Mouse (Mus musculus) common myeloid progenitor, adult 5-6 weeks (primary cell): ENCODE measurements around the gene Bloc1s1. TPM values are rescaled to one million over a fixed set of nuclear protein-coding genes. Genes with fewer than 3 reads are reported as not detected.

Experiments
- ATAC-seq: replicated peaks from 2 replicates; pipeline ENCODE4 v1.8.0; 2016; ENCODE audit warnings: low read depth, mild to moderate bottlenecking, moderate TSS enrichment, inconsistent platforms; ENCODE audit not compliant: poor library complexity, severe bottlenecking
- total RNA-seq: library from RNA; stranded (forward); fragments of 200-1000, 187-1606 nt; gene quantifications from 2 replicates; pipeline ENCODE4 v1.2.3, GENCODE M21; 2017

The Bloc1s1 gene
- total RNA-seq, 1 experiment from 2014 or later, result 95.3 TPM

DNA sequence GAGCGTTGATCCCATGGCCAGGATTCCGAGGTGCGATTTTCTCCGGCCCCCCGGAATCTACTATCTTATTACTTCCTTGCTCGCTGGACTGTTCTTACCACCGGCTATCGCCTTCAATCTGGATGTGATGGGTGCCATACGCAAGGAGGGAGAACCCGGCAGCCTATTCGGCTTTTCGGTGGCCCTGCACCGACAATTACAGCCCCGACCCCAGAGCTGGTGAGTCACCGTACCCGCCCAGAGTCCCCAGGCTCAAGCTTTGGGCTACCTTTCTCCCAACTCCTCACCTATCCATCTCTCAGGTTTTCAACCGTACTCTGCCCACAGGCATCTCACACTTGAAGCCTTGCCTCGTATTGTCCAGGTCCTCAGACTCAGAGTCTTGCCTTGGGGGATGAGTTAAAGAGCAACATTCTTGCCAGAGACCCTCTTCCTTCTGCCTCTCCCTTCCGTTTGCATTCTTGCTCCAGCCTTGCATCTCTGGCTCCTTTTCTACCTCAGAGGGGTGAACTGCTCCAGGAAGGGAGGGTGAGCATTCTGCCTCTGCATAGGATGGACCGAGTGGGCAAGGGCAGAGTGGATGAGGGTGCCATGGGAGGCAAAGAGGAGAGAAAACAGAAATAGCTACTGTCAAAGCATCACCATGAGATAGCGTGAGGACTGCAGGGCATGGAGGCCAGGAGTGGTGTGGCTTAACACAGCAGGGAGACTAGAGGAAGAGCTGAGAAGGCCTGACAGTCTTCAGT lies 10.3 kb upstream of the Bloc1s1 start:
- ATAC-seq, result peak; percentile 26

DNA sequence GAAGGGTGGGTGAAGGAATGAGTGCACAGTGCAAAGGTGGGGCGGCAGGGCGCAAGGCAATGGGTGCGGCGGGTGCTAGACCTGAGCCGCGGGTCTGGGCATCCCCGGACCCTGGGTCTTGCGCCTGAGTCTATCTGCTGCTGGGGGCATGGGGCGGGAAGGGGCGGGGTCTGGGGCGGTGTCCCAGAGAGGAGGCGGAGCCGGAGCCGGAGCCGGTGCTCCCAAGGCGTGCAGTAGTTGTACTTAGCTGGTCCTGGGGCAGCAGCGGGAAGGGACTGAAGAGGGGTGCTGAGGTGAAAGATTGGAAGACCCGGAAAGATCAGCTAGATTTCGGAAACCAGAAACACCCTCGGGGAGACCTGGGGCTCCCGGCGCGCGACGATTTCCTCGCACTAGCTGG lies 9.7 kb upstream of the Bloc1s1 start, which contains the start of gene Itga7:
Itga7 (plus strand) TSS at position 245 of the 400 bp plus-strand sequence.
- ATAC-seq, result peak; percentile 60

DNA sequence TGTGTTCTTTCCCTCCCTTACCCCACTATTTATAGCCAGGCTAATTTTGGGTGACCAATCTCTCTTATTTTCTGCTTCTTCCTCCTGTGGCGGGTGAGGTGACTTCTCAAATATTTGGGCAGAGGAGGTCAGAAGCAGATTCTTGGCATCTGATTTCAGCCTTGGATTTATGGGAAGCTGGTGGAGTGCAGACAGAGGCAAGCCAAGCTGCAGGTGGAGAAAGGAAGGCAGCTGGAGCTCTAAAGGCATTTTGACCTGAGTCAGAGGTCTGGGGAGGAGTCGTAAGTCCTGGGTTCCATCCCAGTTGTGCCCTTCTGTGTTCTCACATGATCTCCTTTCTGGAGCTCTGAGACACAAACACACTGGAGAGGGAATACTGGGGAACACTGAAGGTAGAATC lies 7.6 kb upstream of the Bloc1s1 start:
- no peak for ATAC-seq

DNA sequence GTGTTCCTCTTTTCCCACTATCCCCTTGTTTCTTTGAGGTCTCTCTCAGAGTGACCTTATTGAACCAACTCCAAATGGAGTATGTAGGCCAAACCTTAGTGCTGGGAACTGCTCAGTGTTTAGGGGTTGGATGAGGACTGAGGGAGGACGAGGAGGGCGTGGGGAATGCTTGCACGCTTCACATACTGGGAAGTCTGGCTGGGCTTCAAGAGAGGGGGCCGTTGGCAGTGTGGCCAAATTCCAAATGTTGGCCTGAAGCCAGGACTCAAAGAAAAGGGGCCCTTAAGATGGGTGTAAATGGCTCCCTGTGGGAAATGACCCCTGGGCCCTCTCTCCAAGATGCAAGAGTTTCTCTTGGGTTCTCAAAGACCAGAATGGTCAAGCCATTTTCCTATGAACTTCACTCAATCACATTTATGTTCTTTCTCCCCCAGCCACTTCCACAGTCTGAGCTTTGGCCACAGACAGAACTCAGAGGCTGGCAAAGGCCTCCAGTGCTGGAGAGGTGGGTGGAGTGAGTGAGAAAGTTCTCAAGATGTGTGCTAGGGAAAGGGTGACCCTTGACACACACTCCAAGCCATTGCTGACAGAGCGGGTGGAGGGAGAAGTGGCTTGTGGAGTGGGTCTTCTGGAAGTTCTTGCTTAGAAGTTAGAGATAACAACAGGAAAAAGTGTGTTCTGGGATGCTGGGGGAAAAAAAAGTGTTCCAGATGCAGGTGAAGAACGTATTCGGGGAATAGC lies 6.0 kb upstream of the Bloc1s1 start:
- no peak for ATAC-seq

DNA sequence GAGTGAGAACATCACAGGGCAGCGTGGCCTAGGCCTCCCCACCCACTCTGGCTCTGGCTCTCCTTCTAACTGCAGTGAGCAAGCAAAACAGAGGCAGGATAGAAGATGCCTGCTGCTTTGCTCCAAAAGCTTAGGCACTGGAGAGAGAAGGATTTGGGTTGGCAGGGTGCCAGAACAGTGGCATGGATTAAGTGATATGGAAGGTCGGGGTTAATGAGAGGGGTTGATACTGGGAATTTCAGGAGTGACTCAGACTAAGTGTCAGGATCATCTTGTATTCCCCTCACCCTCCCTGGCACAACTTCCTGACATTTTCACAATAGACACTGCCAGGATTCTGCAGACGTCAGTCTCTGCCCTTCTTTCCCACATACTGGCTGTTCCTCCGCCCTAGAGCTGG lies 4.5 kb upstream of the Bloc1s1 start:
- no peak for ATAC-seq

DNA sequence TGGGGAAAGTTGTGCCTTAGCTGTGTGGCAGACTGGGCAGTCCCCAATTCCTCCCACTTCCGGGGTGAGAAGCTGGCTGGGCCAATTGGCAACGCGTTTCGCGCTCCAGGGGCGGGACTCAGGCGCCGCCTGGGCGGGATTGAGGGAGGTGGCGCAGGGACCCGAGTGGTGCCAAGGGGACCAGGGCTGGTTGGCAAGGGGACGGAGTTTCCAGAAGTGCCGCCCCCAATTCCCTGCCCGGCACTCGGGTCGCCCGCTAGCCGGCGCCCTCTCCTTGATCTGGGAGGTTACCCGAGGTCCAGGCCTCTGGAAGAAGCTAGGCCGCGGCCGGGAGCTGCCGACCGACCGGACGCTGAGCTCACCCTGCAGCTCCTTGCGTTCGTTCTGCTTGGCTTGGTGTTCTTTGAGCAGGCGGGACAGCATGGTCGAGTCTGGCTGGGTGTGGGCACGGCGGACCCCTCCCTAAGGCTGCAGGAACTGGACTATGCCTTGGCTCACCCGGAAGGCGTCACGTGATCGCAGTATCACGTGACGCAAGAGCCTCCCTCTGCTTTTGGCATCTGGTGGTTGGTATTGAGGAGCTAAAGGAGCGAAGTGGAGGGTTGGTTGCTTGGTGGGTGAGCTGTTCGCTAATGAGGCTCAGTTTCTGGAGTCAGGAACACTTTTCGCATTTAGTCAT lies 683 bp downstream of the Bloc1s1 start:
- ATAC-seq, result peak; percentile 91

DNA sequence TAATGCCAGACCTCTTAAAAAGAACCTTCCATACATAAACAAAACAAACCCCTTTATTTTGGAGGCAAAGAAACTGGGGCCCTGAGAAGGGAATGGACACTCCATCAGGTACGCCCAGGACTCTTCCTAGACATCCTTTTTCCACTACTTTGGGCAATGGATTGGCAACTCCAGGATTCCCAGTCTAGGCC lies 1.1 kb downstream of the Bloc1s1 start, which contains the start of gene Rdh5:
Rdh5 (minus strand) TSS at position 67 of the 191 bp plus-strand sequence.
- ATAC-seq, result no peak

DNA sequence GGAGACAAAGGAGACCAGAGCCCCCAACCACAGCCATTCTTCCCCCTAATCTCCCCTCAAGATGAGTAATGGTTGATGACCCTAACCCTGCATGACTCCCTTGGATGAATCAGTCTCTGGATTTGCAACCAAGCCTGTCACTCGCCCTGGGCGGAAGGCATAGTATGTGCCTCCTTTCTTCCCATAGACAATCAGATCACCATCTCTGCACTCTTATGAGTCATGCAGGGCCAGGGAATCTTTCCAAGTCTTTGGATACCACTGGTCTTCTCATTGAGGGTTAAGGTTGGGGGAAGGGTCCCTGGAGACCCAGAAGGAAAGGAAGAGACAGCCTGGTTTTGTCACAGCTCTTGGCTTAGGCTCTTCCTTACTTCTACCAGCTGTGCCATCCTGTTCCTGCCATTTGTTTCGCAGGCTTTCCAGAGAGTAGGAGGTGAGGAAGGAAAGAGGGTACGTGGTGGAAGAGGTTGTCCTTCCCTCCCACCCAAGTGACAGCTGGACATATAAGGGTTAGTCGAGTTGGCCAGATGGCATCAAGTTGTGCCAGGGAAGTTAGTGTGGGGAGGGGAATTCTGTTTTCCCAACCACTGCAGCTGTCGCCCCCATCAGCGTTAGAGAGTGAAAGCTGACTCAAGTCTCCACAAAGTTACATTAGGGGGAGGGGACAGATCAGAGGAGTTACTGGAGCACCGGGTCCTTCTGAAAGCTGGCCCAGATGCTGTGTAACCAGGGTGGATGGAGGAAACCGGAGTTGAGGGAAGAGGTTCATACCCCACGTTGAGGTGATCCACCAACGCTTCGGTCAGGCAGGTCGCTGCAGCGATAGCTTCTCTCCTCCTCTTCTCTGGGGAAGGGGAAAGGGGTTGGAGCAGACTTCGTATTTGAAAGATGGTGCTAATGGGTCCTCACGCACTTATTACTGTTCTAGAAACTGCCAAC lies 1.7 kb downstream of the Bloc1s1 start:
- no peak for ATAC-seq

DNA sequence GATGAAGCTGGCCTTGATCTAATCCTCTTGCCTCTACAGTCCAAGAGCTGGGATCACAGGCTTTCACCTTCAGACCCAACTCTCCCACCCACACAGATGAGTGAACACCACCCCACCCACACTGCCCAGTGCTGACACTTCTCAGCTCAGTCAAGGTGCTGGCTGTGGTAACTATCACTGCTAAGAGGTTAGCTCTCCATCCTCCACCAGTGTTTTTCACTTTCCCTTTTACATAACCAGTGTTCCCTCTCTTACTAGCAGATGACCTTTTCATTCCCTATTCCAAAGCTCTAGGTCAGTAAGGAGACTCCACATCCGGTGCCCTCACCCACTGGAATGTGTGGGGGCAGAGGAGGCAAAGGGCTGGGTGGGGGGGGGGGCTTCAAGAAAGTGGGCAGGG lies 2.6 kb downstream of the Bloc1s1 start:
- ATAC-seq, result no peak

DNA sequence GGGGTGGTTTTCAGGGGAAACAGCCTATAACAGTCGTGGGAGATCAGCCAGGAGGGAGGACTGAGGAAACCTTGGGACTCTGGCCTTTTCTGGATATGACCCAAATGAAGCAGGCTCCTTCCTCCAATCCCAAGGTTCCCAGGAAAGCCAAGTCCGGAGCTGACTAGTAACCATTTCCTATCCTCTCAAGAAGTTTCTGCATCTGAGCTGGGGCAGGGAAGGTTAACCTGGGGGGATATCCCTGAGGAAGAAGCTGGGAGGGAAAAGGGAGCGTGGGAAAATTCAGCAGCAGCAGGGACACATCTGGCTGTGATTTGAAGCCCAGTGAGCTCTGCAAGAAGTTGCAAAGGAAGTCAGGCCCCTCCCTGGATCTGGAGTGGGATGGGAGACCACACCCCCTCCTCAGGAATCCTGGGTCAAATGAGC lies 3.1 kb downstream of the Bloc1s1 start:
- ATAC-seq, result no peak

DNA sequence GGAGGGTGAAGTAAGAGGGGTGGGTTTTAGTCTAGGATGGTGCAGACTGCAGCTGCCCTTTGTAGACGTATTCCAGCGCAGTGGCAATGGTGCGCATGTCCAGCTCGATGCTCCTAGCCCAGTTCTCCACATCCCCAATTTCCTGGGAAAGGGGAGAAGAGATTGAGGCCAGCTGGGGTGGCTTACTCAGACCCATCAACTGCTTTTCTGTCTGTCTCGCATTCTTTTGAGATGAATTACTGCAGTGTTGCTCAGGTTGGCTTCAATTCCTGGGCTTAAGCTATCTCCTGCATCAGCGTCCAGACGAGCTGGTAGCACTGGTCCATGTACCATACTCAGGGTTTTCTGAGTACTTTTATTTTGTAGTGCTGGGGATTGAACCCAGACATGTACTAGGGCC lies 3.9 kb downstream of the Bloc1s1 start:
- ATAC-seq, result no peak

DNA sequence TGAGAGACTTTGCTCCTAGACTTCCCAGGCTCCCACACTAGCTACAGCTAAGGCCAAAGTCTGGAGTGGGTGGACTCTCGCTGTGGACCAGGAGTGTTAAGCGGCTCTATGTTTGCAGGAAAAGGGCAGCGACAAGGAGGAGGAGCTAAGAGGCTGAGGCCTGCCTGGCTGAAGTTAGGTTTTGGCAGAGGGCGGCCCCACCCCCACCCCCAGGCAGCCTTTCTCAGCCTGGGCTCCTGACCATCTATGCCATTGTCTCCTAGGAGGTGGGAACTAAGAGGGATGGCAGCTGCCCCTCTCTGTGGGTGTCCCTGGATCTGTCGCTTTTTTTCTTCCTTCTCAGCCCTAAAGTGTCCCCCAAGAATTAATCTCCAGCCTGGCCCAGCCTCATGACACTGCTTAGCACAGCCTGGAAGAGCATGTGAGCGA lies 4.6 kb downstream of the Bloc1s1 start:
- ATAC-seq, result no peak

DNA sequence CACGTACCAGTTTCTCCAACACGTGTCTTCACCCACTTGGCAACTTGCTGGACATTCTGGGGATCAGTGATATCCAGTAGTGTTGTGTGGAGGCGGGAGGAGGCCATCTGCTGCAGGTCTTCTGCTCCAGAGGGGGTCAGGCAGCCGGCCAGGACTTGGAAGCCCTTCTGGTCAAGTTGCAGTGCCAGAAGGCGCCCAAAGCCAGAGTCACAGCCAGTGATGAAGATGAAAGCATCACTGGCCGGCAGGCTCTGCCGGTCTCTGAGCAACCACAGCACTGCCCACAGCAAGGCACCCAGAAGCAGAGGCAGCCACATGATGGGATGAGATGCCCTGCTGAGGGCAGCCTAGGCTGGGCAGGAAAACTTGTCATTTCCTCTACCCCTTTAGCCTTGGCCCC lies 5.6 kb downstream of the Bloc1s1 start:
- ATAC-seq, result no peak

DNA sequence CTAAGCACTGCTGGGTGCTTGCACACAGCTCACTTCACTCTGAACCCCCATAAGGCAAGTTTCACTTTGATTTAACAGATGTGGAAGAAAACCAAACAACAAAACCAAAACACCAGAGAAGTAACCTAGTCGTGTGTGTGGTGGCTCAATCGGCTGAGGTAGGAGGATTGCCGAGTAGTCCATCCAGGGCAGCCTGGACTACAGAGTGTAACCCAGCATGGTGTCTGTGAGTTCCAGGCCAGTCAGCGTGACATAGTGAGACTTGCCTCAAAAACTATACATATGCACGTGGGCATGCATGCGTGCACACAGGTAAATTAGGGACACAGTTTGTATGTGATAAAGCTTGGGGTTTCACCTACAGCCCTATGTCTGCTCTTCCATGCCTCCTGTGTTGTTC lies 6.4 kb downstream of the Bloc1s1 start:
- ATAC-seq, result no peak

DNA sequence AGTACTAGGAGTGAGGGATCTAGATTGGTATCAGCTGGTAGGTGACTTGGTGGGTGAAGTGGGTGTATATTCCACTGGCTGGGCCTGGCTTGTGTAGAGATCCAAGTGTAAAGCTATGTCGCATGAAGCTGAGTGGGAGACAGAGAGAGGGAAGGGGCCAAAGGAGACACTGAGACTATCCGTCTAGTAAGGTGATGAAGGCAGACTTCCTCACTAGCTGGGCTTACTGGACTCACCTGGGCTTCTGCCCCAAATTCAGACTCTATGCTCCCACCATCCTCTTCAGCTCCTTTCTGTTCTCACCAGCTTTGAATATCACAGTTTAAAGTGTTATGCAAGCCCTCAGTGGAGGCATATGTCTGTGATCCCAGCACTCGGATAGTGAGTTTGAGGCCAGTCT lies 7.2 kb downstream of the Bloc1s1 start:
- no peak for ATAC-seq

DNA sequence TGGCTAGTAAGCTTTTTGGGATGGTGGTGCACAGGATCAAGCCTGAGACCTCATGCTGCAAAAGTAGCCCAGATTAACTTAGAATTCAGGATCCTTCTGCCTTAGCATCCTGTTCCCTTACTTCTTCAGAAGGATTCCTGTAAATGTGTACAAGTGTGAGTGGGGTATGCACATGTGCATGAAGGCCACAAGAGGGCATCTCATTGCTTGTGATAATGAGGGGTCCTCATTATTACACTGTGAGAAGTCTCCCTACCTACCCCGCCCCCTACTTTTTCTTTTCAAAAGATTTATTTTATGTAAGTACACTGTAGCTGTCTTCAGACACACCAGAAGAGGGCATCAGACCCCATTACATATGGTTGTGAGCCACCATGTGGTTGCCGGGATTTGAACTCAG lies 8.3 kb downstream of the Bloc1s1 start:
- no peak for ATAC-seq

DNA sequence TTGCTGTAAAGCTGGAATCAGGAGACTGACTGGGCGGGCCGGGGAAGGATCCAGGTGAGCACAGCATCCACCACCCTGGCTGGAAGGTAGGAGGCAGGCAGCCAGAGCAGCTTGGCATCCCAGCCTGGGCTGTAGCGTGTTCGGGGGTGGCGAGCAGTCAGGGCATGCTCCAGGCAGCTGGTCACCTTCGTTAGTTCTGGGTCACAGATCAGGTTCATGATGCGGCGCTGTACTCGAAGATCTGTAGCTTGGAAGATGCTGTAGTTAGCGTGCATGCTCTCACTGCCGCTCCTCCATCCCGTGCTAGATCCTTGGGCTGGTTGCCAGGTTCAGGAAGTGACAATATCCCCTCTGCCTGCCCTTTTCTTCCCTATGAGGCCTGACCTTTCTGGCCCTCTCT lies 10.1 kb downstream of the Bloc1s1 start:
- no peak for ATAC-seq

DNA sequence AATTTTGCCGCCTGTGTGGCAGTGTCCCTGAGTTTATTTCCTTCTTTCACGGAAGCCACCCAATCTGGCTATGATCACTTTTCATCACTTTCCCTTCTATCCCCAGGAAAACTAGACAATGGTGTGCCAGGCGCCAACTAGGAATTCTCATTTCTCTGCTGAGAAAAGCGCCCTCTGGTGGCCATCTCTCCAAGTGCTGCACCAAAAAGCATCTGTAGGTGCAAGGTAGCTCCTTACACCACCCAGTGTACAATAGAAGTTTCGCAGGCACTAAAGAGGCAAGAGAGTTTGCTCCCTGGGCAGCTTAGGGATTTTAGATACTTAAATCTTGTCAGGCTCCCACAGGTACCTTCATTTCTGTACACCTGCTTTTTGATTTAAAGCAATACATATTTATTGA lies 10.6 kb downstream of the Bloc1s1 start:
- ATAC-seq, result peak; percentile 65

DNA sequence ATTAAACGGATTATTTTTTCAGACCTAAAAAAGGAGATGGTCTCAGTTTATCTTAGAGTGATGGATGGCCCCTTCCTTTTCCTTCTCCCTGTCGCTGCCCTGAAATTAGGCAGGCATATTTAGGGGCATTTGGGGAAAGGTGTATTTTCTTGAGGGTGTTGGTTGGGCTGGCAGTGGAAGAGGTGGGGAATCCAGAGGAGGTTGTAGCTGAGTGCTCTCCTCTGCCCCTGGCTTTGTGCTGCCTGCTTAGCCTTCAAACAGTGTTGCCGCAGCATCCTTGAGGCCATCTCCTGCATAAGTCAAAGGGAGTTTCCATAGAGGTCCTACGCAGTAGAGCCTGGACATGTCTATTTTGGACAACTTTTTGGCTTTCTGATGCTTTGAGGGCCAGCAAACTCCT lies 11.0 kb downstream of the Bloc1s1 start:
- ATAC-seq, result no peak

DNA sequence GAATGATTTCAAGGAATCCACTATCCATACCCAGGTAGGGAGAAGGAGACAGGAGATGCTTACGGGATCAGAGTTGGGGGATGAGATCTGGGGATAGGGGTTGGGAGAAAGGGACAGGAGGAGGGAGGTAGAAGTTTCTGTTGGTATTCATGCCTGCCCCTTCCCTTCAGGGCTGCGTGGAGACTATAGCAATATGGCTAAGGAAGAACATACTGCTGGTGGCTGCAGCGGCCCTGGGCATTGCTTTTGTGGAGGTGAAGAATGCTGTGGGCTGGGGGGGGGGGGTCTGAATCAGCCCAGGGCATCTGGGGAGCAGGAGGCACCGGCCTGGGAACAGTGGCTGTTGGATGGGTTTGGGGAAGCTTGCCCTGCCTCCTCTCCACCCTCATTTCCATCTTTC lies 11.6 kb downstream of the Bloc1s1 start:
- no peak for ATAC-seq
